In genomic region chr15:32198076-32198475, GRCm38 (mm10) we compare ENCODE assay signal across 28 mouse cellular contexts. TPM values are rescaled to one million over a fixed set of nuclear protein-coding genes. Genes with fewer than 3 reads are reported as not detected.
A peak's percentile ranks its signal among the peaks of the same experiment; 100 is the strongest.
DNase-seq lines count a peak whose midpoint lies in the region; ATAC-seq lines count a peak whose summit lies in the region.
"Had no signal": no experiment of that assay in that cellular context is flagged by ENCODE, and none has a peak within 500 bp of the region (broad histone marks: within the 10 kb centered on the region; RNA-seq: fewer than 3 reads in every experiment).

No protein-coding gene starts in this region.

- 0 out of 2 replicates have a peak overlapping the region, but pooled peaks have one; percentile 14 for H3K9ac ChIP-seq in heart, embryonic 13.5 days
- no peak overlapping the region for H3K9ac ChIP-seq in heart, embryonic 12.5 days
- H3K9ac ChIP-seq: embryonic facial prominence, embryonic 15.5 days; forebrain, embryonic 15.5 days had no signal

- no peak overlapping the region for H3K27ac ChIP-seq in heart, embryonic 13.5 days (replicated peaks)
- no peak overlapping the region for H3K27ac ChIP-seq in heart, embryonic 12.5 days (ENCODE audit: poor library complexity, severe bottlenecking)
- H3K27ac ChIP-seq: embryonic facial prominence, embryonic 15.5 days; forebrain, embryonic 10.5 days; forebrain, embryonic 15.5 days; gastrocnemius, adult 2 months; hindbrain, embryonic 10.5 days had no signal

- H3K9me3 ChIP-seq in heart, embryonic 13.5 days: no peaks in the 10 kb centered on the region
- H3K9me3 ChIP-seq in heart, embryonic 12.5 days (replicated peaks): no peaks in the 10 kb centered on the region
- H3K9me3 ChIP-seq: embryonic facial prominence, embryonic 15.5 days; forebrain, embryonic 10.5 days; forebrain, embryonic 15.5 days; hindbrain, embryonic 10.5 days had no signal

- DNase-seq in embryo, embryonic 10 days (ENCODE audit: low spot score): peak; percentile 9
- no peak for DNase-seq in embryo, embryonic 9.5 days (ENCODE audit: extremely low spot score)
- DNase-seq in embryo, embryonic 10.5 days (ENCODE audit: low spot score): peak; percentile 15
- peak; percentile 50 for DNase-seq in retina, postnatal 1 day
- DNase-seq in Muller cell, postnatal 12 days (ENCODE audit: inconsistent ontology term): no peak
- DNase-seq: adrenal gland, postnatal 10 days; B cell, adult 2 months; cerebellum, adult 11 months; cerebellum, adult 8-10 months; gastrocnemius, adult 2 months; gastrocnemius, postnatal 25 days; heart, postnatal 14 days; kidney, adult 9 months had no signal

- no peak overlapping the region for H3K4me3 ChIP-seq in heart, embryonic 13.5 days
- no peak overlapping the region for H3K4me3 ChIP-seq in heart, embryonic 12.5 days
- H3K4me3 ChIP-seq: embryonic facial prominence, embryonic 15.5 days; erythroblast, embryonic 14.5 days; forebrain, embryonic 10.5 days; forebrain, embryonic 15.5 days; gastrocnemius, adult 2 months; hindbrain, embryonic 10.5 days had no signal

- no peaks in the 10 kb centered on the region for H3K27me3 ChIP-seq in heart, embryonic 13.5 days (replicated peaks)
- no peaks in the 10 kb centered on the region for H3K27me3 ChIP-seq in heart, embryonic 12.5 days (replicated peaks)
- H3K27me3 ChIP-seq: embryonic facial prominence, embryonic 15.5 days; forebrain, embryonic 15.5 days had no signal

- no peak overlapping the region for H3K4me2 ChIP-seq in heart, embryonic 13.5 days
- no peak overlapping the region for H3K4me2 ChIP-seq in heart, embryonic 12.5 days
- H3K4me2 ChIP-seq: embryonic facial prominence, embryonic 15.5 days; forebrain, embryonic 15.5 days had no signal

- no peaks in the 10 kb centered on the region for H3K36me3 ChIP-seq in heart, embryonic 13.5 days
- H3K36me3 ChIP-seq in heart, embryonic 12.5 days: no peaks in the 10 kb centered on the region
- H3K36me3 ChIP-seq: embryonic facial prominence, embryonic 15.5 days; forebrain, embryonic 10.5 days; forebrain, embryonic 15.5 days; G1E; hindbrain, embryonic 10.5 days had no signal

- H3K4me1 ChIP-seq in heart, embryonic 13.5 days: peaks cover 10% of the 10 kb centered on the region
- H3K4me1 ChIP-seq in heart, embryonic 12.5 days (replicated peaks): peaks cover 5% of the 10 kb centered on the region

- WGBS in heart, embryonic 13.5 days: 51% methylated on average over 9 of the region's 9 CpGs
- 64% methylated on average over 9 of the region's 9 CpGs for WGBS in heart, embryonic 12.5 days

- no peak for ATAC-seq in heart, embryonic 13.5 days (ENCODE audit: extremely low read depth, insufficient number of reproducible peaks, low FRiP score, low TSS enrichment)
- ATAC-seq in heart, embryonic 12.5 days (ENCODE audit: insufficient number of reproducible peaks, low FRiP score): no peak
- ATAC-seq: CD4-positive, CD25-positive, alpha-beta regulatory T cell, adult 4 months; forebrain, embryonic 15.5 days; hindbrain, embryonic 16.5 days; inflammation-experienced regulatory T-cells, adult 6 months; intestine, postnatal 0 days had no signal

RNA-seq across cellular contexts. Expression of gene Tas2r119, which starts 21.0 kb away (rescaled TPM):
- polyA plus RNA-seq in heart, embryonic 13.5 days (2015; fragmentation: Nextera tagmentation; extraction: Ambion mirVana): not detected in 2 replicates
- polyA plus RNA-seq in heart, embryonic 12.5 days (2016; fragmentation: Nextera tagmentation; extraction: Ambion mirVana): not detected in 2 replicates
- polyA plus RNA-seq: brain, embryonic 14.5 days; CD4-positive, CD25-positive, alpha-beta regulatory T cell, adult 4 months; embryonic facial prominence, embryonic 11.5 days; embryonic facial prominence, embryonic 15.5 days; erythroblast, embryonic 14.5 days; forebrain, embryonic 10.5 days; forebrain, embryonic 15.5 days; G1E; heart, embryonic 14.5 days; hindbrain, embryonic 10.5 days; hindbrain, embryonic 16.5 days; inflammation-experienced regulatory T-cells, adult 6 months; intestine, postnatal 0 days had no signal

RNA-seq across cellular contexts. Expression of gene Sema5a, which starts 46.5 kb away (rescaled TPM):
- 5.4 and 6.3 TPM in 2 replicates for polyA plus RNA-seq in heart, embryonic 13.5 days (2015; fragmentation: Nextera tagmentation; extraction: Ambion mirVana)
- polyA plus RNA-seq in heart, embryonic 12.5 days (2016; fragmentation: Nextera tagmentation; extraction: Ambion mirVana): 3.9 and 4.6 TPM in 2 replicates
- polyA plus RNA-seq: erythroblast, embryonic 14.5 days; G1E; inflammation-experienced regulatory T-cells, adult 6 months had no signal

Comparison
In these comparisons a context has a peak if more than half of its experiments do, and no peak if none do; other contexts are left out.
1. DNase-seq: peak in embryo, embryonic 10 days (single experiment), embryo, embryonic 10.5 days (single experiment) and retina, postnatal 1 day (single experiment); none in embryo, embryonic 9.5 days (single experiment) and Muller cell, postnatal 12 days (single experiment).